Mouse (Mus musculus) heart, postnatal 0 days (tissue): Measurements from ENCODE around the gene Ppm1l.

Experiments
- CTCF ChIP-seq: IDR thresholded peaks from 2 replicates; pipeline ENCODE4 v1.5.1; 2016; ENCODE audit warnings: antibody characterized with exemption, control low read depth, low read depth
- EP300 ChIP-seq: IDR thresholded peaks from 2 replicates; pipeline ENCODE4 v1.6.1; 2016; ENCODE audit warnings: antibody characterized with exemption, low read depth

DNA sequence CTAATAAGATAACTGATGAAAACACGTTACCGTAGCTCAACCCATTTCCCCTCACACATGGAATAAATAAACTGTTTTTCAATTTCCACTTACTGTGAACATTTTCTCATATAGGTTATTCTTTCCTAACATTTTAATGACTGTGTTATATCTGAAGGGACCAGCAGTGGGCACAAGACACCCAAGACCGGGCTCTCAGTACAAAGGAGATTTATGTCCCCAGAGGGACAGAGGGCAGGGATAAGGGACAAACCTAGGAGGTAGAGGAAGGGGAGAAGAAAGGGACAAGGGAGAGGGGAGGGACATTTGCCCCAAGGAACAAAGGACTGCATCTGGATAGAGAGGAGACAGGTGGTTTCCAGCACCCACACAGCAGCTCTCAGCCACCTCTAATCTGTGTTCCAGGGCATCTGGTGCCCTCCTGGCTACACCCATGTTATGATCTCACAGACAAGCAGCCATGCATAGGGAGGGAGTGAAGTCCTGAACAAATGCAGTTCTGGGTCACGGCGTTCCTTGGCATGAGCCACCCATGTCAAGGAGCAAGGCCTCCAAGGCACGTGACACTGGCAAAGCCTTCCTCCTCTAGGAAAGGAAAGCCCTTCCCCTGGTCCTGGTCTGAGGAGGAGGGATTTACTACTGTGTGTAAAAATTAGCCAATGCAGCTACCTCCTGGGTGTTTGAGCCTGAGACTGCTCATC, 174.5 kb downstream of the Ppm1l start:
- no peak for TF ChIP-seq CTCF
- no peak for TF ChIP-seq EP300
